Mouse (Mus musculus) frontal cortex, postnatal 10 days (tissue): ENCODE measurements around the gene Tmem151b.

Source experiments
- DNase-seq, 2 experiments: peaks; one replicate each; pipeline ENCODE4 v3.0.0; 2022; ENCODE audit warnings: low spot score in 2 of 2, mixed read lengths in 1 of 2

Gene Tmem151b

GRCm38 (mm10) chr17:45510871-45511270, 38.6 kb downstream of the Tmem151b start:
- DNase-seq, result no peak

GRCm38 (mm10) chr17:45506700-45507189, 42.7 kb downstream of the Tmem151b start, which contains the start of gene Aars2:
Gene Aars2 (plus strand): TSS chr17:45506841.
- DNase-seq, result peak; percentile 85 to 92

- no peak for DNase-seq
Observed at GRCm38 (mm10) chr17:45505941-45506465, 43.5 kb downstream of the Tmem151b start.

- DNase-seq, result no peak
Observed at GRCm38 (mm10) chr17:45503301-45503973, 46.0 kb downstream of the Tmem151b start.

GRCm38 (mm10) chr17:45502324-45502723, 47.2 kb downstream of the Tmem151b start:
- no peak for DNase-seq

GRCm38 (mm10) chr17:45500981-45501380, 48.5 kb downstream of the Tmem151b start:
- no peak for DNase-seq

GRCm38 (mm10) chr17:45499516-45499915, 50.0 kb downstream of the Tmem151b start:
- no peak for DNase-seq

GRCm38 (mm10) chr17:45498397-45498796, 51.1 kb downstream of the Tmem151b start:
- no peak for DNase-seq

- no peak for DNase-seq
Observed at GRCm38 (mm10) chr17:45495398-45495797, 54.1 kb downstream of the Tmem151b start.
